Mouse (Mus musculus) lung, adult 2 months (tissue): ENCODE data around the gene Egfl8. TPM values are rescaled to one million over a fixed set of nuclear protein-coding genes. Genes with fewer than 3 reads are reported as not detected.
A peak's percentile ranks its signal among the peaks of the same experiment; 100 is the strongest.

ENCODE experiments used
- DNase-seq: peaks from one replicate; pipeline ENCODE4 v3.0.0; 2022
- H3K4me1 ChIP-seq: fragments of 200-500 bp; 2 replicates; pipeline ENCODE4 v1.6.1; 2011; ENCODE audit warnings: low read length; ENCODE audit not compliant: control insufficient read depth, insufficient read depth
- H3K4me3 ChIP-seq: fragments of 200-500 bp; replicated peaks from 2 replicates; pipeline ENCODE3; 2011; ENCODE audit warnings: low read depth, mild to moderate bottlenecking, control low read depth, low read length; ENCODE audit errors: extremely low read depth
- CTCF ChIP-seq: fragments of 200-500 bp; IDR thresholded peaks from 2 replicates; pipeline ENCODE4 v1.5.1; 2011; ENCODE audit warnings: mild to moderate bottlenecking, low read length, control low read depth; ENCODE audit not compliant: insufficient read depth
- POLR2A ChIP-seq: fragments of 200-500 bp; IDR thresholded peaks from 2 replicates; pipeline ENCODE4 v1.6.1; 2011; ENCODE audit warnings: low read depth, mild to moderate bottlenecking, control low read depth, low read length, borderline replicate concordance; ENCODE audit errors: extremely low read depth
- WGBS: fragments of 180-500 bp; shearing (Covaris S2); methylation state at CpG from one replicate; pipeline ENCODE4 v1.1.7; 2018; 5-methylcytosine and 5-hydroxymethylcytosine counted together
- polyA plus RNA-seq: library from polyadenylated mRNA; depleted of rRNA; stranded (reverse); fragments of >200 nt; gene quantifications from 2 replicates; pipeline ENCODE4 v1.2.3, GENCODE M21; 2012

The Egfl8 gene
- polyA plus RNA-seq, 1 experiment = 8.2 TPM

- H3K4me3 ChIP-seq = peak within 1 kb of the TSS; percentile 61
- DNase-seq = peak; percentile 50
- TF ChIP-seq CTCF (no peak), POLR2A (no peak)
- peaks cover 18% of the 10 kb centered on the region for H3K4me1 ChIP-seq
- 6% methylated on average over 21 of the region's 21 CpGs for WGBS
Measured at GRCm38 (mm10) chr17:34591029-34591993, 24.5 kb downstream of the Egfl8 start, which contains the start of gene Pbx2. Pbx2 (plus strand) TSS chr17:34591266.

- DNase-seq = no peak
- Histone ChIP-seq H3K4me1 (peaks cover 19% of the 10 kb centered on the region), H3K4me3 (peak overlapping the region; percentile 55)
- WGBS = 60% methylated on average over 15 of the region's 15 CpGs
- no peak for TF ChIP-seq CTCF
- TF ChIP-seq POLR2A = no peak
Measured at GRCm38 (mm10) chr17:34590154-34590987, 25.4 kb downstream of the Egfl8 start.

DNA sequence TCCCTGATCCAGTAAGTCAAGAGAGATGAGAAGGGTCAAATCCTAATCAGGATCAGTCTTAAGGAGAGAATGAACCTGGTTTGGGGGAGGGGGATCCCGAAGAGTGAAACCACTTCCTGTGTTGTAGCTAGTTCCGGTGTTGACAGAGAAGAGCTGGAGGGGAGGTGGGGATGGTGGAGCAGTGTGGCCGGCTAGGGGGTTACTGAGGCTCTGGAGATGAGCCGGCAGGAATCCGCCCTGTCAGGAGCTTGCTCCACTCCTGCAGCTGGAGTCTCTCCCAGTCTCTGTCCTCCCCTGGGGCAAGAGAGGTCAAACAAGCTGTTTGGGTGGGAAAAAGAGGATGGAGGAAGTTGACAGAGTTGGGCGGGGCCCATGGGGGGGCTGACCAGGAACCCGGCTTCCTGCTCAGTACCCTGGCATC, 26.1 kb downstream of the Egfl8 start, which contains the start of gene Gpsm3:
Gene Gpsm3 (plus strand): TSS at position 126 of the 421 bp plus-strand sequence.
- Histone ChIP-seq H3K4me3 (peak within 1 kb of the TSS; percentile 56), H3K4me1 (peaks cover 19% of the 10 kb centered on the region)
- WGBS = 10% methylated on average over 7 of the region's 7 CpGs
- no peak for TF ChIP-seq CTCF
- TF ChIP-seq POLR2A = peak; percentile 73; the same call in 1 of the 2 replicates
- DNase-seq = peak; percentile 46

DNA sequence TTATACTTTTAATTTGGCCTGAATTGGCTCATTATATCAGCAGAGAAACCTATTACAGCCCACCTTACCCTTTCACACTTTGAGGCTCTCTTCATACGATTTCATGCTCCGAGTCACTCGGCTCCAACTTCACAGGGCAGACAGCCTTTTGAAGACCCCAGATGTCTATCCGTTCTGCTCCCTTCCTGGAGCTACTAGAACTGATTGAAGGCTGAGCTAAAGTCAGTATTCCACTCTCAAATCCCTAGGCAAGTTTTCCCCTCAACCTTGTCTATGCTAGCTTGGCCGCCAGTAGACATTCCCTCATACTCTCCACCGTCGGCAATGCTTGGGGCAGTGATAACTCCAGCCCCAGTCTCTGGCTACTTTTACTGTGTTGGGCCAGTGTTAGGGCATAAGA, 26.6 kb downstream of the Egfl8 start:
- WGBS = 33% methylated on average over 7 of the region's 7 CpGs
- TF ChIP-seq POLR2A (no peak), CTCF (no peak)
- peak overlapping the region; percentile 42 for H3K4me3 ChIP-seq
- peaks cover 19% of the 10 kb centered on the region for H3K4me1 ChIP-seq
- DNase-seq = no peak

DNA sequence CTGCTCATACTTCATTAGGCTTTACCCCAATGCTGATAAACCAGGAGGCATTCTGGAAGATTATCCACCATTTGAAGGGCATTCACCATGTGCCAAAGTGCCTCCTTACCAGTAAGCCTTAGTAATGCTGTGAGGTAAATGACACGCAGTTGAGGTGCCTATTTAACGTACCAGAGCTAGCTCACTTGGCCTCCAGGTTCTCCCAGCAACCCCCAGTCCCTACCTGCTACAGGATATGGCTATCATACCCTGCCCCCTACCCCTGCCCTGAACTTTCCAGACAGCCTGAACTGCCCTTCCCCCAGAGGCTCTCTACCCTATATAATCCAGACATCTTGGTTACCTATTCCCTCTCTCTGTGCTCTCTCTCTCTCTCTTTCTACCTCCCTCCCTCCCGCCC, 27.0 kb downstream of the Egfl8 start:
- 63% methylated on average over 3 of the region's 3 CpGs for WGBS
- H3K4me3 ChIP-seq = no peak overlapping the region
- H3K4me1 ChIP-seq = peaks cover 19% of the 10 kb centered on the region
- DNase-seq = no peak
- TF ChIP-seq CTCF (no peak), POLR2A (peak; percentile 26; the same call in 1 of the 2 replicates)

DNA sequence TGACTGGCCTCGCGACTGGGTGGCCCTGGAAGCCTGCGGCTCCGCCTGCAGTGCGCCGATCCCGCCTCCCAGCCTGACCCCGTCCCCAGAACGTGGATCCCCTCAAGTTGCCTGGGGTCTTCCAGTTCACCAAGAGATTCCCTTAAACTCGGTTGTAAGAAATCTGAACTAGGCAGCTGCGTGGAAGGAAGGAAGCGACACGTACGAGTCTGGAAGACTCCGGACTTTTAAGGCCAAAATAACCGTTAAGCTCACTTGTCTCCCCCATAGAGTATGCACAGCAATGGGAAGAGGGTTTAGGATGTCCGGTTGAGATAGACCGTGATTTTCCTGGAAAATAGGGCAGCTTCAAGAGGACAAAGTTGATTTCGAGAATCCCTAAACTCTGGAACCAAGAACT, 28.0 kb downstream of the Egfl8 start:
- H3K4me1 ChIP-seq = peaks cover 19% of the 10 kb centered on the region
- TF ChIP-seq POLR2A (no peak), CTCF (no peak)
- peak overlapping the region; percentile 77 for H3K4me3 ChIP-seq
- DNase-seq = no peak
- under 1% methylated on average over 19 of the region's 19 CpGs for WGBS

DNA sequence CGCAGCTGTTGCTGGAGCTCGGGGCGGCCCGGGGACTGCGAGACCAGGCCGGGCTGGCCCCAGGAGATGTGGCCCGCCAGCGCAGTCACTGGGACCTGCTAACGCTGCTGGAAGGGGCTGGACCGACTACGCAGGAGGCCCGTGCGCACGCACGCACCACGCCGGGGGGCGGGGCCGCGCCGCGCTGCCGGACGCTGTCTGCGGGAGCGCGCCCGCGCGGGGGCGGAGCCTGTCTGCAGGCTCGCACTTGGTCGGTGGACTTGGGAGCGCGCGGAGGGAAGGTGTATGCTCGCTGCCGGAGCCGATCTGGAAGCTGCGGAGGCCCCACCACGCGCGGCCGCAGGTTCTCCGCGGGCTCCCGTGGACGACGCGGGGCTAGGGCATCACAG, 28.4 kb downstream of the Egfl8 start:
- 1% methylated on average over 50 of the region's 50 CpGs for WGBS
- peak; percentile 97 for DNase-seq

GRCm38 (mm10) chr17:34586796-34587422, 28.9 kb downstream of the Egfl8 start:
- no peak for TF ChIP-seq POLR2A
- TF ChIP-seq CTCF = no peak
- peaks cover 19% of the 10 kb centered on the region for H3K4me1 ChIP-seq
- peak; percentile 72 for DNase-seq
- under 1% methylated on average over 38 of the region's 38 CpGs for WGBS
- peak overlapping the region; percentile 78 for H3K4me3 ChIP-seq

More for the DNA sequence above, 28.4 kb downstream of the Egfl8 start:
- Histone ChIP-seq H3K4me3 (peak overlapping the region; percentile 78), H3K4me1 (peaks cover 19% of the 10 kb centered on the region)
- TF ChIP-seq CTCF = no peak
- TF ChIP-seq POLR2A = peak; percentile 92

GRCm38 (mm10) chr17:34585877-34586771, 29.6 kb downstream of the Egfl8 start:
- DNase-seq = no peak
- TF ChIP-seq CTCF (no peak), POLR2A (no peak)
- peak overlapping the region; percentile 78 for H3K4me3 ChIP-seq
- H3K4me1 ChIP-seq = peaks cover 19% of the 10 kb centered on the region
- WGBS = 43% methylated on average over 32 of the region's 32 CpGs
